Mouse (Mus musculus) erythroblast, embryonic 14.5 days (primary cell): ENCODE results near the gene Carnmt1. TPM values are rescaled to one million over a fixed set of nuclear protein-coding genes. Genes with fewer than 3 reads are reported as not detected.

ENCODE experiments used
- H3K27me3 ChIP-seq: 2 replicates; pipeline ENCODE4 v1.6.1; 2012; ENCODE audit warnings: inconsistent platforms; ENCODE audit not compliant: control insufficient read depth
- H3K36me3 ChIP-seq: 2 replicates; pipeline ENCODE4 v1.6.1; 2012; ENCODE audit warnings: mild to moderate bottlenecking, inconsistent platforms; ENCODE audit not compliant: control insufficient read depth
- H3K4me1 ChIP-seq: 2 replicates; pipeline ENCODE4 v1.6.1; 2012; ENCODE audit warnings: inconsistent platforms; ENCODE audit not compliant: control insufficient read depth
- H3K4me3 ChIP-seq: replicated peaks from 2 replicates; pipeline ENCODE3; 2012; ENCODE audit warnings: moderate library complexity, mild to moderate bottlenecking, inconsistent platforms
- H3K9me3 ChIP-seq: 2 replicates; pipeline ENCODE4 v1.6.1; 2012; ENCODE audit warnings: low read length, inconsistent platforms, mixed read lengths; ENCODE audit not compliant: control insufficient read depth
- GATA1 ChIP-seq: IDR thresholded peaks from 2 replicates; pipeline ENCODE4 v1.6.1; 2012; ENCODE audit warnings: low read length, inconsistent platforms, mixed read lengths
- TAL1 ChIP-seq: IDR thresholded peaks from 3 replicates; pipeline ENCODE4 v1.6.1; 2012; ENCODE audit warnings: low read length, inconsistent platforms, mixed read lengths
- polyA plus RNA-seq: library from polyadenylated mRNA; stranded (reverse); fragments of >175 nt; gene quantifications from 2 replicates; pipeline ENCODE4 v1.2.3, GENCODE M21; 2012

Gene Carnmt1
- polyA plus RNA-seq, 1 experiment = 1.5 TPM

- Histone ChIP-seq H3K9me3 (no peaks in the 10 kb centered on the region), H3K4me1 (peaks cover 18% of the 10 kb centered on the region), H3K27me3 (no peaks in the 10 kb centered on the region), H3K36me3 (no peaks in the 10 kb centered on the region), H3K4me3 (no peak overlapping the region)
- TF ChIP-seq TAL1 (no peak), GATA1 (no peak)
Measured at GRCm38 (mm10) chr19:18661683-18662082, 8.9 kb upstream of the Carnmt1 start.

- H3K4me3 ChIP-seq = no peak overlapping the region
- no peak for TF ChIP-seq TAL1
- TF ChIP-seq GATA1 = no peak
- H3K9me3 ChIP-seq = no peaks in the 10 kb centered on the region
- no peaks in the 10 kb centered on the region for H3K36me3 ChIP-seq
- peaks cover 15% of the 10 kb centered on the region for H3K4me1 ChIP-seq
- no peaks in the 10 kb centered on the region for H3K27me3 ChIP-seq
Measured at GRCm38 (mm10) chr19:18663904-18664303, 6.7 kb upstream of the Carnmt1 start.

GRCm38 (mm10) chr19:18666966-18667365 lies 3.6 kb upstream of the Carnmt1 start:
- Histone ChIP-seq H3K9me3 (no peaks in the 10 kb centered on the region), H3K27me3 (no peaks in the 10 kb centered on the region), H3K4me3 (no peak overlapping the region), H3K36me3 (no peaks in the 10 kb centered on the region), H3K4me1 (peaks cover 16% of the 10 kb centered on the region)
- no peak for TF ChIP-seq GATA1

- Histone ChIP-seq H3K4me1 (peaks cover 34% of the 10 kb centered on the region), H3K36me3 (peaks cover 4% of the 10 kb centered on the region), H3K9me3 (no peaks in the 10 kb centered on the region), H3K4me3 (no peak overlapping the region), H3K27me3 (no peaks in the 10 kb centered on the region)
- no peak for TF ChIP-seq GATA1
- TF ChIP-seq TAL1 = no peak
Measured at GRCm38 (mm10) chr19:18669551-18669950, 1.0 kb upstream of the Carnmt1 start.

GRCm38 (mm10) chr19:18671056-18671741 lies 635 bp downstream of the Carnmt1 start:
- Histone ChIP-seq H3K9me3 (no peaks in the 10 kb centered on the region), H3K36me3 (peaks cover 10% of the 10 kb centered on the region), H3K4me1 (peaks cover 47% of the 10 kb centered on the region), H3K27me3 (no peaks in the 10 kb centered on the region), H3K4me3 (peak overlapping the region; percentile 91)
- TF ChIP-seq GATA1 (no peak), TAL1 (no peak)

GRCm38 (mm10) chr19:18672498-18672897 lies 1.9 kb downstream of the Carnmt1 start:
- H3K4me1 ChIP-seq = peaks cover 47% of the 10 kb centered on the region
- H3K4me3 ChIP-seq = peak overlapping the region; percentile 91
- no peak for TF ChIP-seq TAL1
- TF ChIP-seq GATA1 = no peak
- H3K36me3 ChIP-seq = peaks cover 12% of the 10 kb centered on the region
- no peaks in the 10 kb centered on the region for H3K9me3 ChIP-seq
- no peaks in the 10 kb centered on the region for H3K27me3 ChIP-seq

GRCm38 (mm10) chr19:18673116-18673515 lies 2.6 kb downstream of the Carnmt1 start:
- TF ChIP-seq TAL1 (no peak), GATA1 (no peak)
- Histone ChIP-seq H3K27me3 (no peaks in the 10 kb centered on the region), H3K4me3 (peak overlapping the region; percentile 91), H3K36me3 (peaks cover 16% of the 10 kb centered on the region), H3K9me3 (no peaks in the 10 kb centered on the region), H3K4me1 (peaks cover 47% of the 10 kb centered on the region)

GRCm38 (mm10) chr19:18682142-18682541 lies 11.6 kb downstream of the Carnmt1 start:
- TF ChIP-seq GATA1 (peak; percentile 56), TAL1 (no peak)
- Histone ChIP-seq H3K4me3 (no peak overlapping the region), H3K4me1 (peaks cover 17% of the 10 kb centered on the region), H3K9me3 (no peaks in the 10 kb centered on the region), H3K36me3 (peaks cover 47% of the 10 kb centered on the region), H3K27me3 (no peaks in the 10 kb centered on the region)

GRCm38 (mm10) chr19:18687556-18687955 lies 17.0 kb downstream of the Carnmt1 start:
- peaks cover 31% of the 10 kb centered on the region for H3K4me1 ChIP-seq
- TF ChIP-seq TAL1 (no peak), GATA1 (no peak)
- H3K9me3 ChIP-seq = no peaks in the 10 kb centered on the region
- H3K36me3 ChIP-seq = peaks cover 33% of the 10 kb centered on the region
- H3K27me3 ChIP-seq = no peaks in the 10 kb centered on the region
- H3K4me3 ChIP-seq = no peak overlapping the region

GRCm38 (mm10) chr19:18692176-18692575 lies 21.6 kb downstream of the Carnmt1 start:
- peaks cover 44% of the 10 kb centered on the region for H3K36me3 ChIP-seq
- peak overlapping the region; percentile 26 for H3K4me3 ChIP-seq
- no peaks in the 10 kb centered on the region for H3K9me3 ChIP-seq
- H3K27me3 ChIP-seq = no peaks in the 10 kb centered on the region
- H3K4me1 ChIP-seq = peaks cover 75% of the 10 kb centered on the region
- TF ChIP-seq TAL1 (peak; percentile 66), GATA1 (peak; percentile 78)
